Mouse (Mus musculus) cerebellum, adult 2 months (tissue): ENCODE data around the gene Gpr6. TPM values are rescaled to one million over a fixed set of nuclear protein-coding genes. Genes with fewer than 3 reads are reported as not detected.
A peak's percentile ranks its signal among the peaks of the same experiment; 100 is the strongest.

Source experiments
- DNase-seq, 2 experiments: peaks; one replicate each; pipeline ENCODE4 v3.0.0; 2021
- H3K27ac ChIP-seq: fragments of 200-500 bp; 2 replicates; pipeline ENCODE4 v1.5.1; 2012; ENCODE audit warnings: low read length, control low read depth, inconsistent platforms; ENCODE audit not compliant: insufficient read depth
- H3K27me3 ChIP-seq: fragments of 200-500 bp; 2 replicates; pipeline ENCODE4 v1.6.1; 2012; ENCODE audit warnings: inconsistent platforms, mild to moderate bottlenecking, low read length, moderate library complexity; ENCODE audit not compliant: control insufficient read depth, insufficient read depth
- H3K4me1 ChIP-seq: fragments of 200-500 bp; 2 replicates; pipeline ENCODE4 v1.6.1; 2011; ENCODE audit warnings: low read length; ENCODE audit not compliant: control insufficient read depth, insufficient read depth
- H3K4me3 ChIP-seq: fragments of 200-500 bp; replicated peaks from 2 replicates; pipeline ENCODE3; 2011; ENCODE audit warnings: mild to moderate bottlenecking, low read depth, low read length, control low read depth; ENCODE audit not compliant: insufficient read depth
- CTCF ChIP-seq: fragments of 200-500 bp; IDR thresholded peaks from 2 replicates; pipeline ENCODE4 v1.5.1; 2011; ENCODE audit warnings: low read depth, mild to moderate bottlenecking, control low read depth, low read length, moderate library complexity, borderline replicate concordance; ENCODE audit not compliant: insufficient read depth
- POLR2A ChIP-seq: fragments of 200-500 bp; IDR thresholded peaks from 2 replicates; pipeline ENCODE4 v1.6.1; 2011; ENCODE audit warnings: low read length, control low read depth, borderline replicate concordance; ENCODE audit not compliant: insufficient read depth
- WGBS: fragments of 180-500 bp; shearing (Covaris S2); methylation state at CpG from one replicate; pipeline ENCODE4 v1.1.7; 2018; 5-methylcytosine and 5-hydroxymethylcytosine counted together
- polyA plus RNA-seq: library from polyadenylated mRNA; depleted of rRNA; stranded (reverse); fragments of >200 nt; gene quantifications from 2 replicates; pipeline ENCODE4 v1.2.3, GENCODE M21; 2012; rRNA removed

The Gpr6 gene
- polyA plus RNA-seq, result 0.07 and 0.17 TPM in 2 replicates

GRCm38 (mm10) chr10:41072116-41072515, at the start of gene Gpr6:
Gene Gpr6 (minus strand): TSS chr10:41072285.
- TF ChIP-seq CTCF, result 0 out of 2 replicates have a peak, but pooled peaks have one; percentile 3
- TF ChIP-seq POLR2A, result no peak
- Histone ChIP-seq H3K27ac (no peak within 1 kb of the TSS), H3K4me1 (peaks cover 5% of the 10 kb centered on the region), H3K27me3 (no peaks in the 10 kb centered on the region), H3K4me3 (peak within 1 kb of the TSS; percentile 40)
- peak; percentile 54 to 58 for DNase-seq
- under 1% methylated on average over 23 of the region's 23 CpGs for WGBS

DNA sequence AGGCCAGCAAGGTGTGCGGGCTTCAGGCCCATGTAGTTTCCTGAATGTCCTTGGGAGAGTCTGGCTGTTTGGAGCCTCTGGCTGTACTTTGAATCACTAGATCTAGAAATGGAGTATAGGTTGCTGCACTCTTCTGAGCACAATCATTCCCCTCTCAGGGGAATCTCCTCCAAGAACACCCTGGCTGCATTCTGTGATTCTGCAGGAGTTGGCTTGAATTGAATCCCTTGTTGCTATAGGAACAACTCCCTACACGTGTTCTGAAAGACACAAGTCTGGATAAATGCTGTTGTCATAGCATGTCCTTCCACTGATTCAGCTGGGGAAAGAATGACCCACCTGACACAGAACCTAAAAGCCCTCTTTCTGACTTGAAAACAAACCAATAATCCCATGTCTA, 28.0 kb upstream of the Gpr6 start:
- no peak overlapping the region for H3K27ac ChIP-seq
- H3K27me3 ChIP-seq, result no peaks in the 10 kb centered on the region
- DNase-seq, result no peak
- H3K4me1 ChIP-seq, result no peaks in the 10 kb centered on the region
- TF ChIP-seq CTCF (no peak), POLR2A (no peak)
- WGBS, result 54% methylated on average over 2 of the region's 2 CpGs
- no peak overlapping the region for H3K4me3 ChIP-seq

GRCm38 (mm10) chr10:41098137-41098536, 26.1 kb upstream of the Gpr6 start:
- no peak for DNase-seq
- WGBS, result 85% methylated on average over 6 of the region's 6 CpGs
- no peaks in the 10 kb centered on the region for H3K27me3 ChIP-seq
- H3K4me3 ChIP-seq, result no peak overlapping the region
- TF ChIP-seq POLR2A (no peak), CTCF (no peak)
- no peaks in the 10 kb centered on the region for H3K4me1 ChIP-seq
- H3K27ac ChIP-seq, result no peak overlapping the region

DNA sequence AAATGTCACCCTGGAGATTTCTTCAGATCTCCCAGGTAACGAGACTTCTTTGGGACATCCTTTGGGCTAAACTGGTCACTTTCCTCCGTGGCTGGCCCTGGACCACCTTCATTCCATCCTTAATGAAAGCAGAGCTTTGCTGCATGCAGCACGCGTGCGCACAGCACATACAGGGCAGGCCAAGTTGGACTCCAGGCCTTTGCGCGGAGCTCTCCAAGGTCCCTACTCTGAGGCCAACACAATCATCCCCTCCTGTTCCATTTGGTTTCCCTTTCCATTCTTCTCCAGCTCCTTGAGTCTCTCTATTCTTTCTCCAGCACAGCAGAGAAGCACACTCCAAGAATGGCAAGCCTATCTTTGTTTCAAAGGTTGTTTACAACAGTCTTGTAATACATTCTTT, 16.8 kb upstream of the Gpr6 start:
- no peak for DNase-seq
- no peak overlapping the region for H3K27ac ChIP-seq
- TF ChIP-seq POLR2A, result no peak
- no peak for TF ChIP-seq CTCF
- no peak overlapping the region for H3K4me3 ChIP-seq
- no peaks in the 10 kb centered on the region for H3K27me3 ChIP-seq
- 67% methylated on average over 7 of the region's 7 CpGs for WGBS
- no peaks in the 10 kb centered on the region for H3K4me1 ChIP-seq

- DNase-seq, result peak in 1 of 2 experiments; percentile 9
- TF ChIP-seq CTCF (no peak), POLR2A (no peak)
- Histone ChIP-seq H3K27me3 (no peaks in the 10 kb centered on the region), H3K4me1 (peaks cover 5% of the 10 kb centered on the region), H3K4me3 (peak overlapping the region; percentile 40), H3K27ac (no peak overlapping the region)
- 5% methylated on average over 11 of the region's 11 CpGs for WGBS
Measured at GRCm38 (mm10) chr10:41071696-41072095, 389 bp downstream of the Gpr6 start.

- no peak overlapping the region for H3K27ac ChIP-seq
- peak; percentile 52 to 61 for DNase-seq
- no peaks in the 10 kb centered on the region for H3K27me3 ChIP-seq
- 0 out of 2 replicates have a peak, but pooled peaks have one; percentile 15 for TF ChIP-seq CTCF
- no peak for TF ChIP-seq POLR2A
- peak overlapping the region; percentile 40 for H3K4me3 ChIP-seq
- WGBS, result under 1% methylated on average over 68 of the region's 68 CpGs
- peaks cover 5% of the 10 kb centered on the region for H3K4me1 ChIP-seq
Measured at GRCm38 (mm10) chr10:41070693-41071651, 1.1 kb downstream of the Gpr6 start.

DNA sequence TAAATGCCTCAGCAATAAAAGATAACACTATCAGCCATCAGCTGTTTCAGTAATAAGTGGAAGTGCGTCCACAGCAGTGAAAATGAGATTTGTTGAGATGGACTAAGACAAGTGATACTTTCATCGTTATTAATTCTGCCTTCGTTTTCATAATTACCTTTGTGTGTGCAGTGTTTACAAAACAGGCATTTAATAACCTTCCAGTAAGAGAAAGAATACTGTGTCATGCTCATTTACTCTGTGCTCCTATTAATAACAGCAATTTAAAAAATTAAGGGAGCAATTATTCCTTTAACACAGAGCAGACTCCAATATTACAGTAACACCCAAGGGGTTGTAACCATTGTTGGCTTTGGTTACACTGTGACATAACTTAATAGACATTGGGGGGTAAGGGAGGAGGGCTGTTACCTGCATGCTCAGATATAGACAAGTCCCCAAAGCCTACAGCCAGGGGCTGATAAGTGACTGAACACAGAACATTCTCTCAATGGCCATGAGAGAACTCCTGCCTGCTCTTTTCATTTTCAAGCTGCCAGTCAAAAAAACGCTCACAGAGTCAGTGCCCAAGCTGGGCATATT, 11.7 kb downstream of the Gpr6 start:
- WGBS, result 73% methylated on average over 4 of the region's 4 CpGs
- no peak overlapping the region for H3K4me3 ChIP-seq
- H3K4me1 ChIP-seq, result no peaks in the 10 kb centered on the region
- no peak for TF ChIP-seq POLR2A
- TF ChIP-seq CTCF, result no peak
- no peak for DNase-seq
- H3K27ac ChIP-seq, result no peak overlapping the region
- no peaks in the 10 kb centered on the region for H3K27me3 ChIP-seq

DNA sequence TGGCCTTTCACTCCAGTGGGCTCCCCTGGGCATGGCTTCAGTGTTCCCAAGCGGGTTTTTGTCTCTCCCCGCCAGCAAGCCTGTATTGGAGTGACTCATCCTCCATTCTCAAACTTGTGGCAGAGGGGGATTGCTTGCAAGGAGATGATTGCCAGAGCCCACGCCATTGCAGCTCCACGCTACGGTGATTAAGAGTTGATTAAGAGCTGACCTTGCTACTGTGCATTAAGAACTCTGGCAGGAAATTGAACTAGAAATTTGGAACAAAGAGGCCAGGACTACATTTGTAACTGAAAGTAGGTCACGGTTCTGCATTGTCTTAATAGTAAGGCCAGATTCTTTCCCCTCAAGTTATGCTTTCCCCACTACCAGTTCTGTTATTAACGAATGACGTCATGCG, 16.5 kb downstream of the Gpr6 start:
- Histone ChIP-seq H3K27ac (no peak overlapping the region), H3K4me1 (no peaks in the 10 kb centered on the region), H3K27me3 (no peaks in the 10 kb centered on the region), H3K4me3 (no peak overlapping the region)
- DNase-seq, result no peak
- WGBS, result 62% methylated on average over 9 of the region's 9 CpGs
- TF ChIP-seq POLR2A (no peak), CTCF (no peak)
